Mouse (Mus musculus): ENCODE measurements around the gene Hhat. TPM values are rescaled to one million over a fixed set of nuclear protein-coding genes. Genes with fewer than 3 reads are reported as not detected.

The Hhat gene
- polyA plus RNA-seq, 1 experiment = 3.4 TPM

DNA sequence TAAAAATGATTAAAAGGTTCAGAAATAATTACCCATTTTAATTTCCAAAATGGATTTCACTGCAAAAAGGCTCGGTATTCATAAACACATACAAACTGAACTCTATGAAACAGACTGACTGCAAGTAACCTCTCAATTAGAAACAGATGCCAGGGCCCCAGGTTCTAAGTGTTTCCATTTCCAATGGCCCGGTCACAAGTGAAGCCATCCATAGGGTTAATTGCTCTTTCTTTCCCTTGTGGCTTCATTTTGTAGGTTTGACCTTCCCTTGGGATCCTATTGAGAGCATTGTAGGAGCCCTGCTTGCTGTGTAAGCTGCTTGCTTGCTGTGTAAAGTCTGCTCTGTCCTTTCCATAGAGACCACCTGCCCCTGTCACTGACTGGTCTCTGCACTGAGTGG is 123.7 kb downstream of the Hhat start:
- TF ChIP-seq POLR2A (IDR thresholded peaks at IDR 0.05; ENCODE audit: low read depth, low read length) (no peak), CTCF (IDR thresholded peaks at IDR 0.05; ENCODE audit: extremely low read depth, insufficient read depth, insufficient read length, insufficient replicate concordance) (no peak)
- DNase-seq (ENCODE audit: low read depth in 1 of 2, low spot score in 2 of 2) = no peak
- 88% methylated on average over 2 of the region's 2 CpGs for WGBS
- no peaks in the 10 kb centered on the region for H3K4me1 ChIP-seq (ENCODE audit: control insufficient read depth, insufficient read depth, insufficient read length)
- no peaks in the 10 kb centered on the region for H3K36me3 ChIP-seq (ENCODE audit: control insufficient read depth, insufficient read depth, low read length)
- H3K27ac ChIP-seq (ENCODE audit: insufficient read depth, low read length) = no peak overlapping the region
- no peaks in the 10 kb centered on the region for H3K27me3 ChIP-seq (ENCODE audit: control insufficient read depth, insufficient read depth, low read length)
- no peak overlapping the region for H3K4me3 ChIP-seq (ENCODE audit: extremely low read depth, insufficient read depth, insufficient read length)

DNA sequence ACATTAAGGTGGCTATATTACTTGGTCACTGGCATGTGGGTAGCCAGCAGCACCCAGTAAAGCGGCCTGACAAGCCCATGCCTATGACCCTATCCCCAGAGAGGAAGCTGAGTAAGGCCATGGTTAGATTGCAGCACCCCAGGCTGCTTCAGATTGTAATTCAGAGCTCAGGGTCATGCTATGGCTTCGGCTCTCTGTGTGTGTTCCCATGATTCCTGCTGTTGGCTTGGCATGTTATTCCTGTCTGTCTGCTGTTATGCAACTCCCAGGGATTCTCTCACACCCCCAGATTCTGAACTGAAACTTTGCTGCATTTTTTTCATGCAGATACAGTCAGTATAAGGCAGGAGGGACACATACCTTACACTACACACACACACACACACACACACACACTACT is 128.9 kb downstream of the Hhat start:
- no peak for DNase-seq (ENCODE audit: low read depth in 1 of 2, low spot score in 2 of 2)
- Histone ChIP-seq H3K4me1 (ENCODE audit: control insufficient read depth, insufficient read depth, insufficient read length) (no peaks in the 10 kb centered on the region), H3K27ac (ENCODE audit: insufficient read depth, low read length) (no peak overlapping the region), H3K36me3 (ENCODE audit: control insufficient read depth, insufficient read depth, low read length) (no peaks in the 10 kb centered on the region), H3K27me3 (ENCODE audit: control insufficient read depth, insufficient read depth, low read length) (no peaks in the 10 kb centered on the region), H3K4me3 (ENCODE audit: extremely low read depth, insufficient read depth, insufficient read length) (no peak overlapping the region)
- 82% methylated on average over 2 of the region's 2 CpGs for WGBS
- TF ChIP-seq POLR2A (IDR thresholded peaks at IDR 0.05; ENCODE audit: low read depth, low read length) (no peak), CTCF (IDR thresholded peaks at IDR 0.05; ENCODE audit: extremely low read depth, insufficient read depth, insufficient read length, insufficient replicate concordance) (no peak)

DNA sequence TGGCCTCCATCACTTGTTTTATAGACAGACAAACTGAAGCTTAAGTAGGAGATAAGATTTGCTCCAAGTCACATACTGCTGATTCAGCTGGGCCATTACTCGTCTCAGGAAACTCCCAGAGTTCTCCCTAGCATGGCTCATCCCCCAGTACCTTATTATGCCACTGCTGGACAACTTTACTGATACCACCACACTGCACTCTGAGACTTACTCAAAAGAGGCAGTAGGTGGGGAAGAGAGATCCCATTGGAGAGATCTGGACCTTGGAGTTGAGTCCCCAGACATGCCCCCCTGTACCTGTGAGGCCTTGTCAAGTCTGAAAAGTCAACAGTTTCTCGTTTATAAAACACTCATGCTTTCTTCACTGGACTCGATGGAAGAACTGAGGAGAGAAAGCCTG is 131.8 kb downstream of the Hhat start:
- Histone ChIP-seq H3K36me3 (ENCODE audit: control insufficient read depth, insufficient read depth, low read length) (no peaks in the 10 kb centered on the region), H3K4me3 (ENCODE audit: extremely low read depth, insufficient read depth, insufficient read length) (no peak overlapping the region), H3K27me3 (ENCODE audit: control insufficient read depth, insufficient read depth, low read length) (no peaks in the 10 kb centered on the region), H3K27ac (ENCODE audit: insufficient read depth, low read length) (no peak overlapping the region), H3K4me1 (ENCODE audit: control insufficient read depth, insufficient read depth, insufficient read length) (no peaks in the 10 kb centered on the region)
- TF ChIP-seq CTCF (IDR thresholded peaks at IDR 0.05; ENCODE audit: extremely low read depth, insufficient read depth, insufficient read length, insufficient replicate concordance) (no peak), POLR2A (IDR thresholded peaks at IDR 0.05; ENCODE audit: low read depth, low read length) (no peak)
- 68% methylated on average over 3 of the region's 3 CpGs for WGBS
- DNase-seq (ENCODE audit: low read depth in 1 of 2, low spot score in 2 of 2) = no peak

DNA sequence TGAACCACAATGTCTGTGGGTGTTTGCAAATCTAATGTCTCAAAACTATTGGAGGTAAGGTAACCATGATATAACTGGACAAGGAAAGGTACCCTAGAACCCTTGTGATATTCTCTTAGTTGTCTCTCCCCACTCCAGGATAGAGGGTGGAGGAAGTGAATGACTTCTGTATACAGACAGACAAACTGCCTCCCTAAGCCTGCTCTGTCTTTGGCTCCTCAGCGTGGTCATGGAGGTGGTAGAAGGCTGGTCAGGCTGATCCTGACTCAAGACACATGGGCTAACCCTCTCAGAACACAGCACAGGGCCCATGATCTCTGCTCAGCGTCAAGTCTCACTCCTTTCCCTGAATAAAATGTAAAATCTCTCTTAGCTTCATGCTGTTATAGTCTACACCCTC is 149.2 kb downstream of the Hhat start:
- no peak for TF ChIP-seq CTCF (IDR thresholded peaks at IDR 0.05; ENCODE audit: extremely low read depth, insufficient read depth, insufficient read length, insufficient replicate concordance)
- no peak for TF ChIP-seq POLR2A (IDR thresholded peaks at IDR 0.05; ENCODE audit: low read depth, low read length)
- H3K27me3 ChIP-seq (ENCODE audit: control insufficient read depth, insufficient read depth, low read length) = no peaks in the 10 kb centered on the region
- no peaks in the 10 kb centered on the region for H3K4me1 ChIP-seq (ENCODE audit: control insufficient read depth, insufficient read depth, insufficient read length)
- DNase-seq (ENCODE audit: low read depth in 1 of 2, low spot score in 2 of 2) = no peak
- H3K36me3 ChIP-seq (ENCODE audit: control insufficient read depth, insufficient read depth, low read length) = no peaks in the 10 kb centered on the region
- H3K4me3 ChIP-seq (ENCODE audit: extremely low read depth, insufficient read depth, insufficient read length) = no peak overlapping the region
- no peak overlapping the region for H3K27ac ChIP-seq (ENCODE audit: insufficient read depth, low read length)
- whole genome bisulfite sequencing = 77% methylated on average over 2 of the region's 2 CpGs

DNA sequence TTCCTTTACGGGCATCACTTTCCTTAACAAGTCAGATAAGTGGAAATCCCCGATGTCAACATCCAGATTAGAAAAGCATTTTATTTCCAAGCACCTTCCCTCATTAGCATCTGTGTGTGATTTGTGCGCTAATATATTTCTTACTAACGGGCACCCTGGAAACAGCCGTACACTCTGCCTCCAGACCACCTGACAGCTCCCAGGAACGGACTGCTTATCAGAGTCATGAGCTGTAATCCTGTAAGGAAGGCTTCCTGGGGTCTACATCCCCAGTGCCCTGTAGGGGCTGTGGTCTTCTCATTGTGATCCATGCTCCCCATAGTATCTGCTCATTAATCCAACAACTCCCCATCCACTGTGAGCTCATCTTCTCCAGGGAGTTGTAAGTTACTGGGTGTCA is 157.8 kb downstream of the Hhat start:
- H3K4me3 ChIP-seq (ENCODE audit: extremely low read depth, insufficient read depth, insufficient read length) = no peak overlapping the region
- no peaks in the 10 kb centered on the region for H3K36me3 ChIP-seq (ENCODE audit: control insufficient read depth, insufficient read depth, low read length)
- WGBS = 90% methylated on average over 6 of the region's 6 CpGs
- no peak for DNase-seq (ENCODE audit: low read depth in 1 of 2, low spot score in 2 of 2)
- no peaks in the 10 kb centered on the region for H3K4me1 ChIP-seq (ENCODE audit: control insufficient read depth, insufficient read depth, insufficient read length)
- TF ChIP-seq POLR2A (IDR thresholded peaks at IDR 0.05; ENCODE audit: low read depth, low read length) (no peak), CTCF (IDR thresholded peaks at IDR 0.05; ENCODE audit: extremely low read depth, insufficient read depth, insufficient read length, insufficient replicate concordance) (no peak)
- H3K27me3 ChIP-seq (ENCODE audit: control insufficient read depth, insufficient read depth, low read length) = no peaks in the 10 kb centered on the region
- no peak overlapping the region for H3K27ac ChIP-seq (ENCODE audit: insufficient read depth, low read length)

DNA sequence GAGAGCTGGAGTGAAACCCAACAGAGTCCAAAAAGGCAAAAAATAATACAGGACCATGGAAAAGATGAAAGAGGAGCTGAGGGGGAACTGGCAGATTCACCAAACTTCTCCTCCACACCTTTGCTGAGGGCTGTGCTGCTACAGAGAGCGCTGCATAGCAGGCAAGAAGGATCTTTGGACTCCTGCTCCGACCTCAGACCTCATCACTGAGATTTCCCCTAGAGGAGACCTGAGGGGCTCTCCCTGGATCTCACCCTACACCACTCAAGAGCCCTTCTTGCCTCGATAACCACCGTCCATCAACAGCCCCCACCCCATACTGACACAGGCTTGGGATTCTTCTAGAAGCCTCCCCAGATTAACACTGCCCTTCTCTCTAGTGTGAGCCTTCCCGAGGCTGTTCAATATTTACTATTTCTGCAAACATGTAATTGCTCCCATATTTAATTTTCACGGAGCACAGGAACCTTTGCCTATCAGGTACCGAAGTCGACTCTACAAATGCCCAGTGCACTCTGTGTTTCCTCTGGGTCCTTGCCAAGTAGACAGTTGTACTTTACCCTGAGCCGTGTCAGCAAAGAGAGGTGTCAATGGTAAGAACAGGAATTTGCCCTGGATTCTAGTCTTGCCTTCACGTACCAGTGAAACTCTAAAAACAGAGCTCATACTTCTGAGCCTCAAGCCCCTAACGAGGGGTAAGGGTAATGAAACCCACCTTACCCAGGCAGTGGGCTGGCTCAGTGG is 158.9 kb downstream of the Hhat start:
- no peak overlapping the region for H3K27ac ChIP-seq (ENCODE audit: insufficient read depth, low read length)
- no peaks in the 10 kb centered on the region for H3K4me1 ChIP-seq (ENCODE audit: control insufficient read depth, insufficient read depth, insufficient read length)
- no peak overlapping the region for H3K4me3 ChIP-seq (ENCODE audit: extremely low read depth, insufficient read depth, insufficient read length)
- 83% methylated on average over 11 of the region's 11 CpGs for WGBS
- no peaks in the 10 kb centered on the region for H3K36me3 ChIP-seq (ENCODE audit: control insufficient read depth, insufficient read depth, low read length)
- H3K27me3 ChIP-seq (ENCODE audit: control insufficient read depth, insufficient read depth, low read length) = no peaks in the 10 kb centered on the region
- no peak for DNase-seq (ENCODE audit: low read depth in 1 of 2, low spot score in 2 of 2)
- TF ChIP-seq CTCF (IDR thresholded peaks at IDR 0.05; ENCODE audit: extremely low read depth, insufficient read depth, insufficient read length, insufficient replicate concordance) (no peak), POLR2A (IDR thresholded peaks at IDR 0.05; ENCODE audit: low read depth, low read length) (no peak)

DNA sequence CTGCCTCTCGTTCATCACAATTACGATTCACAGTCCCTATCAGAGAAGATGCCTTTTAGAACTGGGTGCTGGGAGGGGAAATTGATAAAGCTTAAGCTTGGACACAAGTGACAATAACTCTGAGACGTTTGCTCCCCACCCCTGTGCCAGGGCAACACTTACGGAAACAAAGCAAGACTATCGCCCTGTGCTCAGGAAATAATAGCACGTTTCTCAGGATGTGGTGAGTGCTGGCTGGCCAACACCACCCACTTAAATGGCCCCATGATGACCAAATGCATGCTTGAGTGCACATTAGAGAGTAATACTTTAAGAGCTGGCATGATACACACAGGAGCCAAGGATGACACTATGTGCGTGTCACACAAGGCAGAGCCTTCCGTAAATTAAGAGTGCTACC is 164.1 kb downstream of the Hhat start:
- no peaks in the 10 kb centered on the region for H3K36me3 ChIP-seq (ENCODE audit: control insufficient read depth, insufficient read depth, low read length)
- H3K4me1 ChIP-seq (ENCODE audit: control insufficient read depth, insufficient read depth, insufficient read length) = no peaks in the 10 kb centered on the region
- TF ChIP-seq POLR2A (IDR thresholded peaks at IDR 0.05; ENCODE audit: low read depth, low read length) (no peak), CTCF (IDR thresholded peaks at IDR 0.05; ENCODE audit: extremely low read depth, insufficient read depth, insufficient read length, insufficient replicate concordance) (no peak)
- DNase-seq (ENCODE audit: low read depth in 1 of 2, low spot score in 2 of 2) = no peak
- 48% methylated on average over 8 of the region's 8 CpGs for WGBS
- H3K4me3 ChIP-seq (ENCODE audit: extremely low read depth, insufficient read depth, insufficient read length) = no peak overlapping the region
- H3K27ac ChIP-seq (ENCODE audit: insufficient read depth, low read length) = no peak overlapping the region
- no peaks in the 10 kb centered on the region for H3K27me3 ChIP-seq (ENCODE audit: control insufficient read depth, insufficient read depth, low read length)

All from spleen, adult 2 months (tissue).